Mouse (Mus musculus) frontal cortex, postnatal 36 days (tissue): ENCODE data around the gene Gm17409.

Source experiments
- DNase-seq, 2 experiments: peaks; one replicate each; pipeline ENCODE4 v3.0.0; 2022; ENCODE audit warnings: low spot score in 2 of 2

The Gm17409 gene

GRCm38 (mm10) chr2:58484284-58484965, 14.5 kb downstream of the Gm17409 start:
- peak in 1 of 2 experiments; percentile 45 for DNase-seq

DNA sequence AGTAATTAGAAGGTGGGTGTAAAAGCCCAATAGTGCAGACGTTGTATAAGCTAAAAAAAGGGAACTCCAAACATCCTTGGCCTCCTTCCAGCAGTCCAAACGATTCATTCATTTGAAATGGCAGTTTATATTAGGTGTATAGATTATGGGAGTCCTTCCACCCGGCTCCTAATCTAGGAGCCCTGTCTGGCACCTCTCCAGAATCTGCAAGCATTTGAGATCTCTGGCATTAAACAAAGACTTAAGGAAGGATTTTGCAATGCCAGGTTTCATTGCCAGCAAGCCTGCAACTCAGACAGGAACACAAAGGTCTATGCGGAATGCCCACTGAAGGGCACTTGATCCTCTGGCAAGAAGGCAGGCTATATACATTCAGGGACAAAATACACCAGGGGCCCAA, 15.2 kb downstream of the Gm17409 start:
- no peak for DNase-seq

- no peak for DNase-seq
These were observed 15.8 kb downstream of the Gm17409 start for GRCm38 (mm10) chr2:58485683-58486082.

DNA sequence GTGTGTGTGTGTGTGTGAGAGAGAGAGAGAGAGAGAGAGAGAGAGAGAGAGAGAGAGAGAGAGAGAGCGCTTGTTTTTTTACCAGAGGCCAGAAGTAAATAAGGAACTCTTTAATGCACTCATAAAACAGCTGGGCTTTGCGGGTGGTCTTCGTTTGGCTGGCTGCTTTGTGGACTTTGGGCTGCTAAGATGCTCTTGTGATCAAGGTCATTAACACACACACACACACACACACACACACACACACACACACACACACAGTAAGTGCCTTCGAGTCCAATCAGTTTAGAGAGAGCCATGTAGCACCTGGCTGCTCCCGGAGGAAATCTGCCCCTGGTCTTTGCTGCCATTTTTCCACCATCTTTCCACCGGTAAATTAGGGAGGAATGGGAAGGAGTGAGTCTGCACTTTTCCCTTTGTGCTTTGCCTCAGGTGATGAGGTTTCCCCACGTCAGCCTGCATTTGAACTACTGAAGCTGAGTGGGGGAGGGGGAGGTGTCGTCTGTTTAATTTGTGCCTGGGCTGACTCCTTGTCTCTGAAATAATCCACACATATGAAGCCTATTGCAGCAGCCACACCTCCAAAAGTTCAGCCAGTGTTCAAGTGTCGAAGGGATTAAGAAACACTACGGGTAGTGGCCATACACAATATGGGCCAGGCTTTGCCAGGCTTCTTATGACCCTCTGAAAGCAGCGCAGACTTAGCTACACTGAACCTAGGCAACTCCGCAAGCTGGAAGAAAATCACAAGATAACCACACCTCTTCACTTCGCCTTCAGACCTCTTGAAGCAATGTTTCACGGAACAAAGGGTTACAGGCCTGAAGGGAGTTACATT, 16.7 kb downstream of the Gm17409 start:
- DNase-seq = no peak

- DNase-seq = no peak
These were observed 17.3 kb downstream of the Gm17409 start for GRCm38 (mm10) chr2:58487279-58487560.

DNA sequence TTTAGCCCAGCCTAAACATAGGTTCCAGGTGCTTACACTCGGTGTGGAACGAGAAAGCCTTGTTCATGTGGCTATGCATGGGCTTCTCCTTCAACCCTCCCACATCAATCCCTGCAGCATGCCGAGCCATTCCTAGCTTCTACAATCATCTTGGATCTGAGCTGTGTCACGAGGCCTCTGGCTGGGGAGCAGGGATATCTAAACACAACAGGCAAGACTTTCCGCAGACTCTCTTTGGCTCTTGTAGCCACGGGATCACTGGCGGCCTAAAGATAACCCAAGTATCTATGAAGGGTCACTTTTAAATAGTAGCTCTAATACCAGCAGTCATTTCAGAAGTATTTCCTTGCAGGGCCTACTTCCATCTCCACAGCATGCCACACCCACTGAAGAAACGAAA, 18.5 kb downstream of the Gm17409 start:
- no peak for DNase-seq

DNA sequence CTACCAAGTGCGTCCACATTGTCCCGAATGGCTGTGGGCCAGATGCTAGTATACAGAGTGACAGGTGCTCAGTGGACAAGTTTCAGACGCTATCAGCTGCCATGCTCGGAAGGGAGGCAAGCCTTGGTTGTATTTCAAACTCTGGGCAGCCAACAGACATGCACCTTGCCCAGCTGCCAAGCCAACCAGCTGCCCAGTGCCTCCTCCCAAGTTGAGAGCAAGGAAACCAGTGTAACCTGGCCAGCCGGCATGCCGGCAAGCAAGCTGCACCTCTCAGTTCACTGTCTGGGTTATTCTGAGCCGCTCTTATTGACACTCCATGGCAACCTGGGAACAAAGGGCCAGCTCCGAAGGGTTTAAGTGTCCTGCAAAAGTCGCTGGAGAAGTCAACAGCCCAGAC, 19.4 kb downstream of the Gm17409 start:
- DNase-seq = no peak

DNA sequence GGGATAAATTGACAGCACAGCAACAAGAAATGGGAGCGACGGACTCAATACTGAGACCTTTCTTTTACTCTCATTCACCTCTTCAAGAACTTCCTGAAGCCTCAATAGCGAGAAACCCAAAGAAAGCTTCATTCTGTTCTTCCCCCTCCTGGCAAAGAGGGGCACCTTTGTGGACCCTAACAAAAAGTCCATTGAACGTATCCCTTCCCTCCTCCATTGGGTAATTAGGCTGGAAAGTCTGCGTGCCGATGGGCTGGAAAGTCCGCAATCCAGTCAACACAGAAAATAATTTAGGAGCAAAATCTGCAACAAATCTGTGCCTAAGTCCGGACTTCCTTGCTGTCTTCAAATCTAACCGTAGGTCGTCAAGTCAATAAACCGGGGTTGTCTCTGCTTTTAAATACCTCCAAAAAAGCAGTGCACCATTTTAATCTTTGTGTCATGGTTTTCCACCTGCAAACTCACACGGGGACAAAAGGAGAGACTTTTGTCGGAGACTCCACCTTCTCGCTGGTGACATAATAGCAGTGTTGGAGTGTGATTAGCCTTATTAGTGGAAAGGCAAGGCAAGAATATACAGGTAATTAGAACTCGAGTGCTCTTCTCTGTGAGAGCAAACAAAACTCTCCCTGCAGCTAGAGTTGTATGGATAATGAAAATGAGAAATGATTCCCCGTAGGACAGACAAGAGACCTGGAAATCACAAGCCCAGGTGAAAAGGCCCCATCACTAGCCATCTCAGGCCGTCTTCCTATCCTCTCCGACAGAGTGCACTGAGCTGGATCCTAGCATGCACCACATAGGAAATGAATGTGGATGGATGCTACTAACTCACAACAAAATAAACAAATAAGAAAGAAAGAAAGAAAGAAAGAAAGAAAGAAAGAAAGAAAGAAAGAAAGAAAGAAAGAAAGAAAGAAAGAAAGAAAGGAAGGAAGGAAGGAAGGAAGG, 24.0 kb downstream of the Gm17409 start:
- no peak for DNase-seq

DNA sequence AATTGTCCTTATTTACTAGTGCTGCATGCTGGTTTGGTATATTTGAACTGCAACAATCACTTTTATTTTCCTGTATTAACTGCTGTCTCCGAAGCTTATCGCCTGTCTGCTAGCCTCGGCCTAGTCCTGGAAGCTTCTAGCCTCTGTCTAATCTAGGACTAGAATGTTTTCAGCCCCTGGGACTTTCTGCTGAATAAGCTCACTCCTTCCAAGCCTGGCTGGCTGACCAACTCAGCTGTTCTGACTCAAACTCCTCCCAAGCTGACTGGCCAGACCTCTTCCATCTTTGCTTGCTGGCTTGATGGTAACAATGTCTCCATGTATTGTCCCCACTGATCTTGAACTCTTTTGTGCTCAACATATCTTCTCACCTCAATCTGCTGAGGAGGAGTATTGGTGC, 25.4 kb downstream of the Gm17409 start:
- no peak for DNase-seq

DNA sequence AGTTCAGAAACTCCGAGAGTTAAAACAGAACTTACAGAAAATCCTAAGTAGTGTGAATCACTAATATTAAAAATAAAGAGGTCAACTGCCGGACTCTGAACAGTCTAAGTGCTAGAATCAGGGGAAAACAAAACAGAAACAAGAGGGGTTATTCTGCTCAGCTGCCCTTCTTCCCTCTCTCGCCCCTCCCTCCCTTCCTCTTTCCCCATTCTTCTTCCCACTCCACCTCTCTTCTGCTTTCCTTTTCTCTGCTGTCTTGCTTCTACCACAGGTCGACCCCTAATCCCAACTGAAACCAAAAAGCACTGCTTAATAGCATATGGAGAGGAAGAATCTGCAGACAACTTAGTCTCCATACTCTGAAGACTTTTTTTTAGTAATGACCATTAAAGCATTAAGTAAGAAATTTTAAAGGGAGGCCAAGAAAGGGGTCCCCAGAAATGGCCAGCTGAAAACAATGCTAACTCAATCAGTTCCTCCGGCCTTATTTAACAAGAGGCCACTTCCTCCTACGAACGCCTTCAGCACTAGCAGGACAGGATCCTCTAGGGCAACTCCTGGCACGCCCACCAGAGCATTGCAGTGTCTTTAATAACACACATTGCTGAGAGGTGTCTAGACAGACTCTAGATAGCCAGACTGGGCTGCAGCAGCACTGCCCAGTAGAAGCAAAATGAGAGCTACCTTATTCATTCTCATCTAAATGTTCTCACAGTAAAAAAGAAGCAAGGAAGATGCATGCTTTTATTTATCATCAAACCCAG, 26.9 kb downstream of the Gm17409 start:
- DNase-seq = no peak

DNA sequence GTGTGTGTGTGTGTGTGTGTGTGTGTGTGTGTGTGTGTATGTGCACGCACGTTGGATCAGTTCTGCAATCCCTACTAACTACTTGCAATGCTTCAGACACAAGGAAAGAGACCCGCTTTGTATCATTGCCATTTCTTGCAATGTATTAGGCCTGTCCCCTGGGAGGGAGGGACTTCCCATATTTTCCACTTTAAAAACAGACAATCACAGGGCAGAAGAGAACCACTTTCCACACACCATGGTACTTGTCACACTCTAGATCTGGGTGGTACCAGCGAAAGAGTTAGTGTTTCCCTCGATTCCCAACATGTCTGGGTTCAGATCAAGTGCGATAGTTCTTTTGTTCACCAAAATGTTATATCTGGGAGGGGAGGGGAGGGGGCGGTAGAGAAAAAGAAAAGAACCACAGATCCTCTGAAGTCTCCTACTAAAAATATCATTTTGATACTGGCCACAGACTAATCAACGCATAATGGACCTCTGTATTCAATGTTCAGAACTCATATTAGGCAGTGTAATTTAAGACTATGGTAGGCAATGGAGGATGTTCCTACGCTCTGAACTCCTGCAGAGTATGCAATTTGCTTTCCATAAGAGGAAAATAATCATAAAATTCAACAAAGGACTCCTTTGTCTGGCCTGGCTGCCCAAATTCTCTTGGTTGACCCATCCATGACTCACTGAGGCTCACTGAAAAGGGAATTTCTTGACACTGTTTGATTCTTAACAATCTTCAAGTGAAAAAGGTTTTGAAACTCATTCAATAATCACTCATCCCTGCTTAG, 35.6 kb downstream of the Gm17409 start:
- no peak for DNase-seq

- DNase-seq = no peak
These were observed 40.3 kb downstream of the Gm17409 start for GRCm38 (mm10) chr2:58510192-58510591.

GRCm38 (mm10) chr2:58513212-58513611, 43.3 kb downstream of the Gm17409 start:
- no peak for DNase-seq

DNA sequence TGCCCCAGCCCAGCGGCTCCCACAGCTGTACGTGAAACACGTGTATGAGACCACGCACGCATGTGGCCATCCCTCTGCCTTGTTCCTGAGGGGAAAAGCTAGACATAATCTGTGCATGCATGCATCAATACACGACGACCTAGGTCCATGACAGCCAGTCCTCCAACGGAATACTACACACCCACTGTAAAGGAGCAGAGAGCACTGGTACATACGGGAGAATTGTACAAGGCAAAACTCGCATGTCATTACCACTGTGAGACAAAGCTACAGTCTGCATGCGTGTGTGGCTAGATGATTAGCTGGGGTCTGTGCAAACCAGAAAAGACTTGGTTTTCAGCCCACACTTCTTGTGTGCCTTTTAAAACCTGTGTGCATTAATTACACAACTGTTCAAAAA, 44.6 kb downstream of the Gm17409 start:
- no peak for DNase-seq

GRCm38 (mm10) chr2:58516000-58516399, 46.1 kb downstream of the Gm17409 start:
- DNase-seq = no peak

GRCm38 (mm10) chr2:58516920-58517319, 47.0 kb downstream of the Gm17409 start:
- DNase-seq = no peak

DNA sequence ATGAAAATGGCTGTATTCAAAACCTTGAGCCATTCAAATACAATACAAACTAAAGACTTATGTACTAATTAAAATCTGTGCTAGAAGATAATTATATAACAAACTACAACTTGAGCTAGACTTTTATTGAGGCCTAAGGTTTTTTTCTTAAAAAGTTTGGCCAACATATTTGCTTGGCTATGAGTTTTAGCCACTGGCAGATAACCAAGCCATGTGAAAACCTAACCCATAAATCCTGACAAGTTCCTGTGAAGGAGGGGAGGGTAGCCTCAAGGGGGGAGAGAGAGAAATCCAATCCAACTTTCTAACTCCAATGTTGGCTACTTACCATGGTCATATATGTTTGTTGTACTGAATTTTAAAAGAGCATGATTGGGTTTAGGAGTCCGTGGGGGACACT, 48.6 kb downstream of the Gm17409 start:
- no peak for DNase-seq
